Mouse (Mus musculus) embryo, embryonic 10 days (tissue): ENCODE measurements around the gene Sema4c.

ENCODE experiments used
- DNase-seq: peaks from one replicate; pipeline ENCODE4 v3.0.0-alpha.2; 2015; ENCODE audit warnings: low spot score

The Sema4c gene

GRCm38 (mm10) chr1:36579974-36580383, 21.8 kb upstream of the Sema4c start:
- no peak for DNase-seq

- DNase-seq, result no peak
Observed at GRCm38 (mm10) chr1:36576991-36577675, 19.0 kb upstream of the Sema4c start.

GRCm38 (mm10) chr1:36575347-36575746, 17.2 kb upstream of the Sema4c start:
- no peak for DNase-seq

DNA sequence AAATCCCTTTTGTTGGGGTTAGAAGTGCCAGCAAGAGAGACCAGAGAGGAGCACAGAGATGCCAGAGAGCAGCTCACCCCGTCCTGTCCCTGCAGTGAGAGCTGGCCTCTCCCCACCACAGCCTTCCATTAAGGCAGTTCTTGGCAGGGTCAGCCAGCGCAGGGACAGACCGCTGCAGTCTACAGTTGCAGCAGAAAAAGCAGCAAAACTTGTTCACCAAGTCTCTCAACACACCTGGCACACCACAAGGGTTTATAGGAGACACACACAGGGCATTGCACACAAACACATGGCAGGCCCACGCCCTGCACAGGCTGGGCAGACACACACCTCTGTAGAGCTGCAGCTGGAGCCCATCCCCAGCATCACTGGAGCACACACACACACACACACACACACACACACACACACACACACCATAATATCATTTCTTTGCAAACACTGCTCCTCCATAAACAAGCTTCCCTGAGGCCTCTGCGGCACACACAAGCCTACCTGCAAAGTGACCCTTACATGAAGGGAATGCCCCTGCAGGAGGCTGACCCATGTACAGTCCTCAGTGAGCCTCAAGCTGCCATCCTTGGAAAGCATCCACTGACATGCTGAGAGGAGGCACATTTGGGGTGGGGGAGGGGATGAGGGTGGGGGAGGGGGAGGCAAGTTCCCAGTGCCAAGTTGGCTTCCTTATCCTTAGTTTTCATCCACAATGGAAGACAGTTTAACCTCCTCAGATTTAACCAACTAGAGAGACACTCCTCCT, 16.2 kb upstream of the Sema4c start:
- DNase-seq, result no peak

GRCm38 (mm10) chr1:36573524-36573923, 15.4 kb upstream of the Sema4c start:
- no peak for DNase-seq

DNA sequence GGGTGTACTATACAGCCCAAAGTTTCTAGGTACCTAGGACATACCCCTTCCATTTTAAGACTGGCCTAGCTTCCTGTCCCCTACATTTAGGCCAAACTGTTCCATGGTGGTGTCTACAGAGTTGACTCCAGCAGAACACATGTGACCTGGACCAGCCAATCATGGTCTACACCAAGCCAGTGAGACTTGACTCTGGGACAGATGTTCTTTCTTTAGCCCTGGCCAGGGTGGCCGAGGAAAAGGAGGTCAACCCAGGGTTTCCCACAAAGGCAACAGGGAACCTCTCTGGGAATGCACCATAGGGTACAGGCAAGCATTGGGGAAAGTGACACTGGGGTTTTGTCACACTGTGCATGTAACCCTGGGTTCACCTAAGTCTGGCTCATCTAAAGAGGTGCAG, 14.6 kb upstream of the Sema4c start:
- DNase-seq, result no peak

DNA sequence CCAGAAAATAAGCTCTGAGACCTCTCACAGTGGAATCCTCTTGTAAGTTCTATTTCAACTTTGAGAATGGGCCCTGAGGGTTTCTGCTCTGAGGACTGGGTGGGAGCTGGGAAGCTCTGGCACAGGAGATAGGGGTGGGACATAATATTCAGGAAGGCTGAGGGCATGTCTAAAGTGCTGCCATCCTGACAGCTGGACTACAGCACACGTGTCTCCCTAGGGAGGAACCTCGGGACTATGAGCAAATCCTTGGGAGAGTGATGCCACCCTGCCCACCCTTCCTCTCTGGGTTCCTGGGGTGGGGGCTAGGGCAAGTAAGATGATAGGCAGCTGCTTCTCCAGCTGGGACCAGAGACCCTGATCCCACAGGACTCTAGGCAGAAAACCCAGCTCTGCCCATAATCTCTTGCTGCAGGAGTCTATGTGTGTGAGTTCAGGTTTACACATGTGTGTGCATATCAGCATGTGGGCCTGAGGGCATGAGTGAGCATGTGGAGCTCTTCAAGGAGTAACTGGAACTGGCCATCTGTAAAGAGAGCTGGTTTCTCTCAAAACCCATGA, 14.1 kb upstream of the Sema4c start:
- no peak for DNase-seq

DNA sequence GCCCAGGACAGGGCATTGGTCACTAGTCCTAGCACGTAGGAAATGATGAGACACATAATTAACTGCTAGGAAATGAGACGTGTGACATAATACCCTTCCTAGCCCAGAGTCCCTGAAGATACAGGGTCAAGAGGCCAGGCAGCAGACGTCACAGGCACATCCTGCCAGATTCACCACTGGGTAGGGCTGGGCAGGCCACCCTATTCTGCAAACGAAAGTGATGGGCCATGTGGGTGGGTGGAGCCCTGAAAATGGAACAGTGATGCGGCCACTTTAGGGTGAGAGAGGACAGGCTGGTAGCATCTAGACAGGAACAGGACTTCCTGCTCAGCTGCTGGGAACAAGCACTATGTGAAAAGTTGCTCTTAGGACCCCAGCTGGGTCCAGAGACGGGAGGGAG, 13.5 kb upstream of the Sema4c start:
- no peak for DNase-seq

GRCm38 (mm10) chr1:36570320-36570719, 12.2 kb upstream of the Sema4c start:
- no peak for DNase-seq

GRCm38 (mm10) chr1:36569694-36570276, 11.6 kb upstream of the Sema4c start:
- DNase-seq, result no peak

DNA sequence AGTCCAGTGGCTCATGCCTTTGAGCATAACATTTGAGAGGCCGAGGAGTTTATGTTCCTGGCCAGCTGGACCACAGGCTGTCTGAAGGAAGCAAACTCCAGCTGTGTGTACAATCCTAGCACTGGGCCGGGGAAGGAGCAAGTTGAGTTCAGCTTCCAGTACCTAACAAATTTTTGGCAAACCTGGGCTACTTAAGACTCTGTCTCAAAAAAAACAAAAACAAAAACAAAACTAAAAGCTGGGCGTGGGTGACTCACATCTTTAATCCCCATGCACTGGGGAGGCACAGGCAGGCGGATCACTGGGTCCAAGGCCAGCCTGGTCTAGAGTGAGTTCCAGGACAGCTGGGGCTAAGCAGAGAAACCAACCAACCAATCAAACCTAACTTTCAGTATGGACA, 10.6 kb upstream of the Sema4c start:
- DNase-seq, result no peak

GRCm38 (mm10) chr1:36567818-36568603, 9.9 kb upstream of the Sema4c start:
- DNase-seq, result no peak

- DNase-seq, result no peak
Observed at GRCm38 (mm10) chr1:36566425-36566824, 8.3 kb upstream of the Sema4c start.

DNA sequence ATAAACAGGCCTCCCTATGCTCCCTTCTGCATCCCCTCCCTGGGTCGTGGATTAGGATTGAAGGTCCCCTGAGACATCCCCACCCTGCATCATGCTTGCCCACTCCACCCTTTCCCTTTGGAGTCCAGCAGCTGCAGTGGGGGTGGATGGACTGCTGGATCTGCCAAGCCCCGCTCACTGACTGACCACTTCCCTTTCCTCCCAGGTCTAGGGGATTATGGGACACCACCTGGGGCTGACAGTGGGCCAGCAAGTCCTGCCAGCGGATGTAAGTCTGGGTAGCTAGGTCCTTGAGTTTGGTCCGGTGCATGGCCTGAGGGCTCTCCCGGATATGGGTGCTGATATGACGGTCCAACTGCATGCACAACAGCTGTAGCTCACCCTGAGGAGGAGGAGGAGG, 6.0 kb upstream of the Sema4c start:
- no peak for DNase-seq

DNA sequence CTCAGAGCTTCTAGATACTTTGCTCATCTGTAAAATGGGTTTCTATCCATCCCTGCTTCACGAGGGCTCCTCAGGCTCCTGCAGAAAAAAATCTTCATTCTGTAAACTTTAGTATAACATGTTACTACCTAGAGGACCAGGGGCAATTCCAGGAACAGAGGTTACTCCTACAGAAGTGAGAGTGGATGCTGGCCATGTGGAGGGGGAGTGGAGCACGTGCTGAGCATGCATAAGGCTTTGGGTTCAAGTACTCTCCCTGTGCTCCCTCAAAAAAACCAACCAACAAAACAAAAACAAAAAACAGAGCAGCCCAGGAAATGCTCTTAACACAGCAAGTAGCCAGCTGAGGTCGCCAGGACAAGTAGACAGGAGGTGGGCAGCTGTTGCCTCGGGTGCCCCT, 5.5 kb upstream of the Sema4c start:
- DNase-seq, result no peak

DNA sequence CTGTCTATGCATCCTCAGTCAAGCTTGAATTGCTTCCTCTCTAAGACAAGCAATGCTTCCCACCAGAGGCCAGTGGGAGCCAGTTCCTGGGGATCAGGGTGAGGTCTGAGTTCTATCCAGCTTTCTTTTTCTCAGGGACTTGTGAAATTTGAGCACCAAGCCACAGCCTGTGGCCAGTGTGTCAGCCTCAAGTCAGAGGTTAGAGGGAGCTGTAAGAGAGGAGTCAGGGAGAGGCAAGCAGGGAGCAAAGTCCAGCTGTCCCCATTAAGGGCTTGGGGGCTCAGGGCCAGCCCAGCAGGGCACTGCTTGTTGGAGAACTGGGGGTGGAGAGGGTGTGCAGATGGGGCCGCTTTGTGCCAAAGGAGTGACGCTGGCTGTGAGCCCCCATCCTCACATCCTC, 5.0 kb upstream of the Sema4c start:
- peak; percentile 16 for DNase-seq

DNA sequence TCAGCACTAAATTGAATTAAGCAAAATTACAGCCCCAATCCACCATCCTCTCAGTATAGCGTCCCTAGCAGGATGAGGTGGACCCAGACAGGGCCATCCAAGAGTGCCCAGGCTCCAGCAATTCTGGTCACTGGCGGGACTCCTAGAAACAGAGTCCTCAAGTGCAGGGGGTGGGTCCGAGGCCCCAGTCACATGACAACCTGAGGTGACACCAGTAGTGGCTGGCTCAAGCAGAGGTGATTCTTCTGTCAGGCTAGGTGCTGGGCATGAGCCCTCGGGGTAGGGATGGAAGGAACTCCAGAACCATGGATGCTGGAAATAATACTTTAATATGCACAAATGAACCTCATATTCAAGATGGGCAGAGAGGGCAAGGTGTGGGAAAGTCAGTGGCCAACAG, 4.2 kb upstream of the Sema4c start:
- no peak for DNase-seq

- DNase-seq, result no peak
Observed at GRCm38 (mm10) chr1:36560903-36561302, 2.8 kb upstream of the Sema4c start.

DNA sequence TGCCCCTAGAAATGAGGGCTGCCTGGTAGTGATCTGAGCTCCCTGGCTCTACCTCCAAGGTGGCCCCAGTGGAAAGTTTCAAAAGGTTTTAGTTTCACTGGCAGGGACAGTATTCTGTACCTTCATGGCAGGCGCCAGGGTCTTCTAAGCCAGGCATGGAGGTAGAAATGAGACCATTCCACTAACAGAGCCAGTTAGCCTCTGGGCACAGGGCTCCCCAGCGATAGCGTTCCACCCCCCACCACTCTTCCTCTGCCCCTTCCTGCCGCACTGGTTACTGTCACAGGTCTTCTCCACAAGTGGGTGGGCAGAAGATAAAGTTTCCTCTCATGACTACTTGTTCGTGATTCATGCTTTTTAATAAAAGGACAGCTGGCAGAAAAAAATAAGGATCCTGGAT, 1.7 kb upstream of the Sema4c start:
- no peak for DNase-seq

DNA sequence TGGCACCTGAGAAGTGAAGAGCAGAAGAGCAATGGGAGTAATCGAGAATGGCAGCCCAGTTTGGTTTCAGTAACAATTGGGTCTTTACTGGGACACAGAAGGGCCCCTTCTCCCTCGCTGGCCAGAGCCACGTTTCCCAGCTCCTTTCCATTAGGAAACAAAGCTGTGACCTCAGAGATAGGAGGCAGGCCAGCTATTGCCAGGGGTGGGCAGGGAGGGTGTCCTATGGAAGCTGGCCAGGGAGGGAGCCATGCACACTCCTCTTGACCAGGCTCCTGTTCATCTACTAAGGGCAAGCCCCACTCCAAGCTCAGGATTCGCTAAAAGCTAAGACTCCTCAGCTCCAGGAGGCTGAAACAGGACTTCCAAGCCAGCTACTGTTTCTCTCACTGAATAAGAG, 1.1 kb upstream of the Sema4c start:
- DNase-seq, result peak; percentile 53

- DNase-seq, result peak; percentile 87
Observed at GRCm38 (mm10) chr1:36557457-36558011, 615 bp downstream of the Sema4c start.
